Mouse (Mus musculus) adrenal gland, adult (tissue): ENCODE data around the gene Mars.
A peak's percentile ranks its signal among the peaks of the same experiment; 100 is the strongest.

Source experiments
- DNase-seq, 2 experiments: peaks; one replicate each; pipeline ENCODE4 v3.0.0; 2022 to 2023; ENCODE audit warnings: low spot score in 1 of 2; ENCODE audit not compliant: inconsistent age in 2 of 2

Gene Mars

GRCm38 (mm10) chr10:127311476-127312355 is at the start of gene Mars:
Mars (minus strand) TSS chr10:127311786.
- DNase-seq = peak; percentile 95 to 99

- DNase-seq = no peak
Observed at GRCm38 (mm10) chr10:127360714-127361113, 49.1 kb upstream of the Mars start.

DNA sequence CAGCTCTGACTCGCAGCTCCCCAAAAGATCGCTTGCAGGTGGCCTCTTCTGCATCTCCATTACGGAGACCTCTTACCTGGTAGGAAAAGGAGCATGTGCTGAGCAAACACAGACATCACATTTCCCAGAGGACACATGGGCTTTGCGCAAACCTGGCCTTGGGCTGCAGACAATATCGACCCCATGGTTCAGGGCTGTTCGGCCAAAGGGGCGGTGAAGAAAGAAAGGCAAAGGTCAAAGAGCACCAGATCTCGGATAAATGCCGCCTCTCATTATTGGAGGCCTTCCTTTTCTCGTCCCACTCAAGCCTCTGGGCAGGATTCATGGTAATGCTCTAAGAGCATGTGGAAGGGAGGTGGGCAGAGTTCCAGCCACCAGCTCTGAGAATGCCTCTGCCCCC is 43.8 kb upstream of the Mars start:
- no peak for DNase-seq

DNA sequence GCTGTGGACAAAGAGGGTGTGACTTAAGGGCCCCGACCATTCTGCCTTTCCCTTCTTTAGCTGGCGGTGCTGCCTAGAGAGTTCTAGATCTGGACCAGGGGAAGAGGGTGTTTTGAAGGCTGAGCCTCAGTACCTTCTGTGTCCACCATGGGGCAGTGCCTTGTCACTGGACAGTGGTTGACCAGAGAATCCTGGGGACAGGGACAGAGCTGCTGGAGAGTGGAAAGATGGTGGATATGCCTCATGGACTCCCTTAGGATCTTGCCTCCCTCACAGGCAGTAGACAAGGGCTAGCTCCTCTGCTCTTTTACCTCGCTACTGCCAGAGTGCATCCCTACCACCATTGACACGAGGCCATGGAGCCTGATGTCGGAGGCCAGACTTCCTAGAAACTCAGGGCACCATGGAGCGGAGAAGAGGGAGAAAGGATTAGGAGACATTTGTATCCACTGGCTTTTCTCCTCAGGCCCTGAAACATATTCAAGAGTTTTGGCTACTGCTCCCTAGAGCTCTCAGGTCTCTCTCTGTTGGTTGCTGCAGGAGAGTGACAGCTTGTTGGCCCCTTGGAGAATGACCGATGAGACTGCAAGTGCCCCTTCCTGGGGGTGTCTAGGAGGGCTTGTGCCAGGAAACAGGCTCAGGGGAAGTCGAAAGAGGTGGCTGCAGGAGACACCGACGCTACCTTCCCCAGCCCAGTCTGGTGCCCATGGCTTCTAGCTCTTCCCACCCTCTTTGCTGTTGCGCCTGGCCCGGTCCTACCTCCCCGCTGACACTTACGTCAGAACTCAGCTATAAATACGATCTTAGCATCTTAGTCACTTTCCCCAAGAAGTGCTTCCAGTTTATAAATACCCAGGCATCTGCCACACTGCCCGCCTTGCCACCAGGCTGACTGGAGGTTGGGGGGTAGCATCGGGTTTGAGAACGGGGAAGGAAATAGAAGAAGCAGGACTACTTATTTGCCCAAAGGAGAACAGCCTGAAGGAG is 42.6 kb upstream of the Mars start, which contains the start of gene Inhbe:
TSS of gene Inhbe (minus strand) at position 503 of the 987 bp plus-strand sequence.
- DNase-seq = peak in 1 of 2 experiments; percentile 67

DNA sequence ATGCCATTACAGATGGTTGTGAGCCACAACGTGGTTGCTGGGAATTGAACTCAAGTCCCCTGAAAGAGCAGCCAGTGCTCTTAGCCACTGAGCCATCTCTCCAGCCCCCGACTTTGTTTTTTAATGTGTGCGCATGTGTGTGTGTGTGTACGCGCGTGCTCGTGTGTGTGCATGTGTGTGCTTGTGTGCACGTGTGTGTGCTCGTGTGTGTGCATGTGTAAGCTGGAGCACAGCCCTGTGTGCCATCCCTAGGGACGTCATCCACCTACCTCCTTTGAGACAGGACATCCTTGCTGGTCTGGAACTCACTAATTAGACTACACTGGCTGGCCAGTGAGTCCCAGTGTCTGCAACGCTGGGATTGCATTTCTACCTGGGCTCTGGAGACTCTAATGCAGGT is 41.2 kb upstream of the Mars start:
- no peak for DNase-seq

DNA sequence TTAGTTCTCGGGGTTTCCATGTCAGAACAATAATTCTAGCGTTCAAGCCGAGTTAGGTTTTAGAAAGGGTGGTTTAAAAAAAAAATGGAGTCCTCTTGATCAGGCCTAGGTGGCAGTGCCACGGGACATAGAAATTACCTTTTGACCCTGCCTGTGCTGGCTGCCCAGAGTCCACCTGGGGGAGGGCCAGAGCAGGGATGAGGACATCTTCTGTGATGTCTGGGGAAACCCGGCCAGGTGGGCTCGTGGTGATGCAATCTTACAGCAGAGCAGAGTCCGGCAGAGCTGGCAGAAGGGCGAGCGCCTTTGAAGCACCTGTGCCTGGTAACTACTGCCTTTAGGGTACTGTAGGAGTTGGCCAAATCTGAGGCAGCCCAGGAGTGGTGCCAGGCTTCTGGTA is 40.6 kb upstream of the Mars start:
- DNase-seq = no peak

DNA sequence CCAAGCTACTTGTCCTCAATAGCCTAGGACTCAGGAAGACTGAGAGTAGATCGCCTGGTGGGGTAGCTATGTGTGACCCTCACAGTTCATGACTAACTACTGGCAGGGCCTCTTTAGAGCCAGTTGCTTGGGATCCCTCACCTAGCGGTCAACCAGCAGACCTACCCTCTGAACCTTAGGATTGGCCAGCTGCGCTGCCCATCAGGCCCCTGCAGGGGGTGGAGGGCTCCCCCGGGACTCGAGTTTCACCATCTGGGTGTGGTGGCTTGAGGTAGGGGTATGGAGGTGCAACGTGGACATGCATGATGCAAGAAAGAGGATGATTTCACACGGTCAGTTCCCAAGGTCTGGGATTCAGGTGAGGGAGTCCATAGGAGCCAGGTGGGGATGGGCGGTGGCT is 40.1 kb upstream of the Mars start:
- DNase-seq = no peak

DNA sequence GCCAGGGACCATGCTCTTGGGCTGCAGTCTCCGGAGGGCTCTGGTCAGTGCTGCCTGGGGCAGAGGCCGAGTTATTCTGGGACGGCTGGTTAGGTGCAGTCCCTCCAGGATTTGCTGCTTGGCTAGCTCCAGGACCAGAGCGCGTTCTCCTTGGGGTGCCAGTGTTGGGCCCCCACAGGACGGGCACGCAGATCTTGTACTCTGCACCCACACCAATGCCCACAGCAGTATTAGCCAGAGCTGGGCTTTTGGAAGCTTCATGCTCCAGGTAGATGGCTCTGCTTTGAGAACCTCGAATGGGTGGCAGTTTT is 39.7 kb upstream of the Mars start:
- DNase-seq = no peak

DNA sequence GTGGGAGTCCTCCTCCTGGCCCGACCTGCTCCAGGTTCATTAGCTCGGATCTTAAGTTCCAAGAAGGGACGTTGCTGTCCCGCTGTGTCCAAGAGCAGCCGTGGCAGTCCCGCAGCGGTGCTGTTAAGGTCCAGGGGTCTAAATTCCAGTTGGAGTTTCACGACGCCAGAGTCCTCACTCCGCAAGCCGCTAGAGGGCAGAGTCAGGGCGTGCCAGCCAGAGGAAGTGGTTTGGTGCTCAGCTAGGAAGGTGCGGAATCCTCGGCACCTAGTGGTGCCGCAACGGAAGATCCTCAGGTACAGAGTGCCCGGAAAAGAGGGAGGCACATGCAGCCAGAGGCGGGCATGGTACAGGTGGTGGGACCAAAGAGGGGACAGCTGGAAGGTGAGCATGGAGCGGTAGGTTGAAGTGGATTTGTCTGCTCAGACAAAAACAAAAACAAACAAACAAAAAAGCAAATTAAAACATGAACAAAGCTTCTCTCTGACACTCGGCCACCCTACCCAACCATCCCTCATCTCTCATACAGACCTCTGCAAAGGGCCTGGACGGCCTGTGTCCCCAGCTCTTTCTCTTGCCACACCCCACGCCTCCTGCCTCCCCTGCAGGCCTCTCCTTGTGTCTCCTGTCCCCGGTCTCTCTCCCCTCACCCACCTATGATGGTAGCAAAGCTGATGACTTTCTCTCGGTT is 39.2 kb upstream of the Mars start:
- DNase-seq = peak; percentile 59 to 81

GRCm38 (mm10) chr10:127349810-127350209 is 38.2 kb upstream of the Mars start:
- no peak for DNase-seq

DNA sequence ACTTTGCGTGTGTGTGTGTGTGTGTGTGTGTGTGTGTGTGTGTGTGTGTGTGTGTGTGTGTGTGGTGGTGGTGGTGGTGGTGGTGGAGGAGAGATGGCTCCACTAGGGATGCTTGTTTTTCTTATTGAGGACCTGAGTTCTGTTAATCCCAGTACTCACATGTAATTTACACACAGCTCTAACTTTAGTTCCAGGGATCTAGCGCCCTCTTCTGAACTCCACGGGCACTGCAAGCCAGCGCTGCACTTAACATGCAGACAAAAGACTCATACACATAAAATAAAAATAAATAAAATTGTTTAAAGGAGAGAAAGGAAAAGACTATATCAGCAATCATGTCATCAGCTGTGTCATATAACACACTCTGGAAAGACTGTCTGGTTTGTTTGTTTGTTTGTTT is 37.4 kb upstream of the Mars start:
- peak in 1 of 2 experiments; percentile 53 for DNase-seq

- no peak for DNase-seq
Observed at GRCm38 (mm10) chr10:127346173-127346572, 34.6 kb upstream of the Mars start.

- DNase-seq = no peak
Observed at GRCm38 (mm10) chr10:127343029-127343428, 31.4 kb upstream of the Mars start.

DNA sequence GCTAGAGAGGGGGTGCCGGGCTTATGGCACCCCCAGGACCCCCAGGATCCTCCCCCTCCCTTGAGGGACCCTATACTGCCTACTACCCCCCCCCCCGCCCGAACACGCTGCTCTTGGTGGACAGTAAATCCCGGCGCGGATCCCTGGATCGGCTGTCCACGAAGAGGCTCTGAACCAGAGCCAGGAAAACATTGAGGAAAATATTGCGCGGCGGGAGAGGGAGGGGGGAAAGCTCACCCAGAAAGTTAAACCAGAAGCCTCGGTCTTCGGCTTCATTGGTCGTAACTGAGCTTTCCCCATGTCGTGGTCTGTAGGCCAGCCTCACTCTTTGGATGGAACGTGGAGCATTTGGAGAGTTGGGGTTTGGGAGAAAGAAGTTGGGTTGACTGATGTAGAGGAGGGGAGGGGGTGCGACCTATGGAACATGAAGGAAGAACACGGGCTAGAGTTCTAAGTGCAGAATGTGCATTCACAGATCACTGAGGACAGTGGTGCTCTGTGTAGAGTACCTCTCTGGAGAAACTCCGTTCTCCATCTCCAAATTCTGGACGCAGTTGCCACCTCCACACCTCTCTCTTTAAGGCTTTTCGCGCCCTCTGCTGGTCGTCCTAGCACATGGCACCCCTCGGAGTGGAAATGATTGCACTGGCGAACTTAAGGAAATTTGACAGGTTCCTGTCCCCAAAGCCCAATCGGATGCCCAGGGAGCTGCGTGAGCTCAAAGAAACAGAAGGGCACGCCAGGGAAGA is 30.5 kb upstream of the Mars start, which contains the start of gene Gli1:
TSS of gene Gli1 (minus strand) at position 84 of the 749 bp plus-strand sequence.
- peak; percentile 82 to 95 for DNase-seq

GRCm38 (mm10) chr10:127341360-127341690 is 29.7 kb upstream of the Mars start:
- peak in 1 of 2 experiments; percentile 33 for DNase-seq

- peak in 1 of 2 experiments; percentile 41 for DNase-seq
Observed at GRCm38 (mm10) chr10:127340577-127341359, 29.2 kb upstream of the Mars start.

DNA sequence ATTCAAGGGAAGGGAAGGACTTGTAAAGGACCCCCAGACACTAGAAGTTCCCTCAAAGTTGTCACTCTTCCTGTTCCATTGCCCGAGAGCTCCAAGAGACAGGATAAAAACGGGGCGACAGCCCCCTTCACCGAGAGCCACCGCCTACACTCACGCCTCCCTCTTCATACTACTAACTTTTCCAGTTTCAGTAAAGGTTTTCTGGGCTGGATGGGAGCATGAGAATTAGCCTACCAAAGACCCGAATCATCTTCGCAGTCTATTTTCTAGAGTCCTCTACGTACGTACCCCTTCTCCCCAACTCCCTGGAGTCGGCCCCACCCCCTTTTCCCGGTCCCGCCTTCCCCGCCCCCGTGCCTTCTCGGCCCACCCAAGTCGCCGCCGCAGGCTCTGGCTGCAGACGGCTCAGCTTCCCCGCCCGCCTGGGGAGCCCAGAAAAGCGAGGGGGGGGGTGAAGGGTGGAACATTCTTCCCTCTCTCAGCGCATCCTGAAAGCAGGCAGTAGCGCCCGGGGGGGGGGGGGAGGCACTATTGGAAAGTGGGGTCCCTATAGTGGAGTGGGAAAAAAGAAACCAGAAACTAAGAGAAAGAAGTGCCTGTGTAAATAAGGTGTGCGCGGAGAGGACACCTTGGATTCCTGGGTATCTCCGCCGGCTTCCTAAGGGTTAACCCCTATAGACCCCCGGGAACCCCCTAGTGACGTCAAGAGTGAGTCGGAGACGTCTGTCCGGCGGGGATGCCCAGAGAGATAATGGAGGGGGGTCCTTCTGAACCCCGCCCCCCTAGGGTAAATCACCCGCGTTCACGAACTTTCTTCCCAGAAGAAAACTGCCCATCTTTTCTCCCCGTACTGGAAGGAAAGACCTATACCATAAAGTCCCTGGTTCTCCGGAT is 28.3 kb upstream of the Mars start:
- peak in 1 of 2 experiments; percentile 70 for DNase-seq

DNA sequence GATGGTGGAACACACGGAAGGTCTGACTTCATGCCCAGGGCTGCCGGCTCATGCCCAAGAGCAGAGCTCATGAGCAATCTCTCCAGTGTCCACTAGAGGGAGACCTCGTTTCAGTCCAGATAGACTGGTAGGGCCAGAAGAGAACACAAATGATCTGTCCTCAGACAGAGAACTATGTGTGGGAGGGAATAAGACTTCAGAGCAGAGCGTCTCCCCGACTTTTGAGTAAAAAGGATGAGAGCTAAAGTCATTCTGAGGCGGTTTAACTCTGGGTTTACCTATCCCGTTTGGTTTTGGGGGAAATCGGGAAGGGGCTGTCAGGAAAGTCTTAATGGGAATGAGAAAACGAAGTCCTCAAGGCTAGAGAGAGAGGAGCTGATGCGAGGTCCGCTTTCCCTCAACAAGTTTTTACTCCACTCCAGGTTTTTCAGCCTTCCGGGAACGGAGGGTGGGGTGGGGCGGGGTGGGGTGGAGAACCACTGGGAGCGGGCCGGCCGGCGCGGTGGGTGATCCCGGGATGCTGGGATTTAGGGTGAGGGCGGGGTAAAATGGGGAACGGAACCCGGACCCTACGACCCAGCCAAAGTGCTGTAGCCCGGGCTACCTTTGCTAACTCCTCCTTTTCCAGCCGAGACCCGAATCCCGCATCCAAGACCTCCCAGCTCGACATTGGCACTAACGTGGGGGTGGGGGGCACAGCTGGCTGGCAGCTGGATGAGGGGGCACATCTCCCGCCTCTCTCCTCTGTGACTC is 27.5 kb upstream of the Mars start:
- peak; percentile 87 to 96 for DNase-seq
